Mouse (Mus musculus) gonadal fat pad, adult 2 months (tissue): ENCODE data around the gene Ctnna3. TPM values are rescaled to one million over a fixed set of nuclear protein-coding genes. Genes with fewer than 3 reads are reported as not detected.

ENCODE experiments used
- DNase-seq: peaks from one replicate; pipeline ENCODE4 v3.0.0-alpha.2; 2012; ENCODE audit warnings: low read depth
- polyA plus RNA-seq: library from polyadenylated mRNA; depleted of rRNA; stranded (reverse); fragments of >200 nt; gene quantifications from 2 replicates; pipeline ENCODE4 v1.2.3, GENCODE M21; 2012

The Ctnna3 gene
- polyA plus RNA-seq, 1 experiment, result 0.50 TPM

DNA sequence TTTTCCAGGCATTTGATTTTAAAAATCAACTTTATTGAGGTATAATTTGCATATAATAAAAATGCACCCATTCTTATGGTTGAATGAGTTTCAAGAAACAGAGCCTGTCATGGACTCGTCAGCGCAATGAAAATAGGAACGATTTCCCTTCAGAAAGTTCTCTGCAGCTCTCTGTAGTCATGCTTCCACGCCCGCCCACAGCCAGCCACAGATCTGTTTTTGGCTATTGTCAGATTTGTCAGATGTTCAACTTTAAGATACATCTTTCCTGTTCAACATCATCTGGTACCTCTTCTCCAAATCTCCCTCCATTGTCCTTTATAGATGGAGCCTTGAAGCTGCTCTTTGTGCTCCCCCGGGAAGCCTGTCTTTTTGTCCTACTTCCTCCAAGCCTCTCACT lies 280.3 kb downstream of the Ctnna3 start:
- DNase-seq, result no peak

DNA sequence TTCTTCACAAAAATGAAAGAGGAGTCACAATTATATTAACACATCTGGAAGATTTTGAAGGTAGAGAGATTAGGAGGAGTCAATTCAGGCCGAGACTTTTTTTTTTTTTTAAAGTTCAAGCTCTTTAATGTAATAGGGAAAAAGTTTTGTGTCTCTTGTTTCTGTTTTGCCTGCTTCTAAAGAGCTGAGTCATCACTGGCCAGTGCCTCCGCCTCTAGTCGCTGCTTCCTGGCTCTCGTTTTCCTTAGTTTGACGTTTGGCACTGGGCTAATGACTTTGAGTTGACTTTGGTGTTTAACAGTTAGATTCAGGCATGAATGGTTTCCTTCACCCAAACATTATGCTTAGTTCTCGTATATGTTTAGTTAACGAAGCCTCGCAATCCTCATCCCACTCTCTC lies 282.6 kb downstream of the Ctnna3 start:
- no peak for DNase-seq

GRCm38 (mm10) chr10:63714151-63714550 lies 284.3 kb downstream of the Ctnna3 start:
- DNase-seq, result no peak

DNA sequence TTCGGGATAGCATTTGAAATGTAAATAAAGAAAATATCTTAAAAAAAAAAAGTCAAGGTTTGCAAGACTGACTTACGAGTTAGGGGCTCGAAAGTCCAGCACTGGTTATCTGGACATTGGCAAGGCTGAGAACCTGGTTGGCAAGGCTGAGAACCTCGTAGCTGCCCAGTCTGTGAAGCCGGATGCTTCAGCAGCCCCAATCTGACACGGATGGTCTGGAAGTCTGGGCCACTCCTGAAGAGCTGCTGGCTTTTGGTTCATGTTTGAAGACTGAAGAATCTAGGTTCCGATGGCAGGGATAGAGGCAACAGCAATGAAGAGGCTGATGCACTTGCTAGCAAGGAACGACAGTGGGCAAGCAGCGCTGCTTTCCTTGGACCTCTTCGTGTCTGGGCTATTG lies 339.0 kb downstream of the Ctnna3 start:
- no peak for DNase-seq

GRCm38 (mm10) chr10:63771656-63772055 lies 341.8 kb downstream of the Ctnna3 start:
- no peak for DNase-seq

GRCm38 (mm10) chr10:63772074-63772473 lies 342.2 kb downstream of the Ctnna3 start:
- no peak for DNase-seq

GRCm38 (mm10) chr10:63781948-63782347 lies 352.1 kb downstream of the Ctnna3 start:
- no peak for DNase-seq

DNA sequence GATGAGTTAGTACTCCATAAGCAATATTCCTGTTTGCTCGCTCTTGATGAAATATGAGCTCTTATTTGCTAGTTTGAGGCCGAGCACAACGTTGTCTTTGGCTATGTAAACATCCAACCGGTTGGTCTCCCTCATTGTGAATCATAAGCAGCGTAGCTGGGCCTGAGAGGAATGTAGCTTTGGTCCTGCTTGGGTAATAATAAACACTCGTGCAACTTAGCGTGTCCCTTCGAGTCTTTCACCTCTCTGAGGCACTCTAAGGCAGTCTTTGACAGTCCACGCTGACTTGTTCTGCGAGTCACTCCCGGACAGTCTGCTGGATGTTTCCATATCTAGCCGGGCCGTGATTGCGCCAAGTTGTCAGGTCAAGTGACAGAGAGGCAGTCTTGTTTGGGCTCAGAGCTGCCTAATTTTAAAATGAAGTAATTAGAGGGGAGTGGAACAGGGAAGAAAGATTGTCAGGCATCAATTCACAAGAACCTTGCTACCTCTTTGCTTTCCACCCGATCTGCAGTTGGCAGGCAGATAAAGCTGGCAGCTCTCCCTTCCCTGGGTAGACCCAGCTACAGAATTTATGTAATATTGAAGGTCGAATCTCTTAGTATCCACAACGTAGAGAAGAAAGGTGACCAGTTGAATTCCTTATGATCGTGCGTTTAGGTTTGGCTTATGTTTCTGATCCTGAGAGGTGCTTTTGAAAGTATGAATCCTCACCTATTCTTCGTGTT lies 355.1 kb downstream of the Ctnna3 start:
- no peak for DNase-seq

DNA sequence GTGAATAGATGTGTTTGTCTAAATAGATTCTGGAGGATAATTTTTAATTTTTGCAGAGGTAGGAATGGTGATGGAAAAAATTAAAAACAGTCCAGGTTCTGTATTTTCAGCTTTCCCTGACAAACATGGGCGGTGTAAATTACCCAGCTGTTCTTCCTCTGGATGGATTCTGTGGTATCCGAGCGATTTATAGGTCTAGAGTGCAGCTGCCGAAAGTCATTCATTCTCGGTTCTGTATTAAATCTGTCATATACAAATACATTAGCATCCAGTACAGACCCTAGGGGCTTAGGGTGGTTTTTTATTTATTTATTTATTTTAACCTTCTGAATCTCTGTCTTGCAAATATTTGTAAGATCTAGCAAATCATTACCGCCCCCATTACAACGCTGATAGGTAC lies 356.5 kb downstream of the Ctnna3 start:
- DNase-seq, result no peak

- DNase-seq, result no peak
Measured at GRCm38 (mm10) chr10:63803909-63804308, 374.0 kb downstream of the Ctnna3 start.

DNA sequence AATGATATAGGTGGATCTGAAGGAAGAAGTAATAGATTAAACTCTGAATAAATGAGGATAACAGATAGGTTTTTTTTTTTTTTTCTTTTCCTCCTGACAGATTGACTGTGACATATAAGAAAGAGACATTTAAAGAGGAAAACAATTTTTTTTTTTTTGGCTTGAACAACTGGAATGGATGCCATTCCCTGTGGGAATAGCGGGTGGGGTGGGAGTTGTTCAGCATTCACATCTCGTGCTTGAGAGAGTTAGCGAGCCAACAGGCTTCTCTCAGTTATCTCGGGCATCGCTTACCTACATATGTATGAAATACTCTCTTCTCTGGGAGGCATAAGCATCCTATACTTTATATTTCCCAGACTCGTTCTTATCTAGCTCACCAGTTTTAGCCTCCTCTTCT lies 375.7 kb downstream of the Ctnna3 start:
- DNase-seq, result no peak

DNA sequence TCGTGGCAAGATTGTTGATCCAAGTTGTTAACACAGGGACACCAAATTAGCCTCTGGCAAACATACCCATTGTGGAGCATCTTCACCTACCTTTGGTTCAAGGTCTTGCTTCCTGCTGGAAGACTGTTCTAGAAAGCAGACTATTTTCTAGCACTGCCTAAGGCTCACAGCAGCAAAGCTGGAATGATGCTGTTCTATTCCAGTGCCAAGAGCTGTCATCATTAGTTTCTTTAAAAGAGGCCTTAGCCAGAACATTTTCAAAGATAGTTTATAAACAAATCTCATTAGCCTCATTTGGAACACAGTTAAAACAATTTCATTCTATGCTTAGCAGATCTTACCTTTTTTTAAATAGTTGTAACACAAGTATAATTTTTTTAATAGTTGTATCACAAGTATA lies 376.4 kb downstream of the Ctnna3 start:
- no peak for DNase-seq

DNA sequence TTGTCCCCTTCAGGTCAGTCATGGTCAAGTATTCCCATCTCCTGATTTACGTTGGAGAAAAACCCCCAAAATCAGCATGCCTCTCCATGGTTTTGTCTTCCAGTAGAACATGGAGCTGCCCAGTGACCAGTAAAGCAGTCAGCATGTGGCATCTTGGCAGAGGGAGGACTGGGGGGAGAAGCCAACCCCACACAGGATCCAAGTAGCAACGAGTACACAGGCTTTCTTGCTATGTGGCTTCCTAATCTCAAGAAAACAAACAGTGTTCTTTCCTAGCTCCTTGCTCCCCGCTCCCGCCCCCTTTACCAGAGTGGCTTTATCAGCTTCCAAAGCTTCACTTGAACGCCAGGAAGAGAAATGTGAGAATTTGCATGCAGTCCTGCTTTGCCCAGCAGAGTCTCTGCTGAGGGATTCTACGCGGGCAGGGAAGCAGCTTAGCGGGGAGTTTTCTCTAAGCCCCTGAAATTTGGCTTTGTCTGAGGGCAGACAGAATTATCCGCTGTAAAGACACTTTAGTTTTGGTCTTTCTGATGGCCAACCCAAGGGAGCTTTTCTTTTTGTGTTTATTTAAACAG lies 380.2 kb downstream of the Ctnna3 start:
- no peak for DNase-seq

- no peak for DNase-seq
Measured at GRCm38 (mm10) chr10:63839011-63839410, 409.1 kb downstream of the Ctnna3 start.

DNA sequence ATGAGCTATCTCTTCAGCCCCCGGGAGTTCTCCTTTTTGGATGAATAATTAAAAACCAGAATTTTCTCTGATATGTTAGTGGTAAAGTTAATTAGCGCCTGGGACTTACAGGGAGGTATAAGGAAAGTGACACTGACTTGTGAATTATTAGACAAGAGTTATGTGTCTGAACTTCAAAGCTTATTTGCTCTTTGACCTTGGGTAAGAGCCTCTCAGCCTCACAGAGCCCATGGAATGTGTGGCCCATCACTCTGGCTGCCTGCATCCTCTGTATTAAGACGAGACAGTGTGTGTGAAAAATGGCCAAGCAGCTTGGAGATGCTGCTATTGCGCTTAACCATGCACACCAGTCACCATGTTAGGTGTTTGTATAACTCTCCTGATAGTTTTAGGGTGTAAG lies 422.0 kb downstream of the Ctnna3 start:
- no peak for DNase-seq

- DNase-seq, result no peak
Measured at GRCm38 (mm10) chr10:63869123-63869522, 439.2 kb downstream of the Ctnna3 start.

DNA sequence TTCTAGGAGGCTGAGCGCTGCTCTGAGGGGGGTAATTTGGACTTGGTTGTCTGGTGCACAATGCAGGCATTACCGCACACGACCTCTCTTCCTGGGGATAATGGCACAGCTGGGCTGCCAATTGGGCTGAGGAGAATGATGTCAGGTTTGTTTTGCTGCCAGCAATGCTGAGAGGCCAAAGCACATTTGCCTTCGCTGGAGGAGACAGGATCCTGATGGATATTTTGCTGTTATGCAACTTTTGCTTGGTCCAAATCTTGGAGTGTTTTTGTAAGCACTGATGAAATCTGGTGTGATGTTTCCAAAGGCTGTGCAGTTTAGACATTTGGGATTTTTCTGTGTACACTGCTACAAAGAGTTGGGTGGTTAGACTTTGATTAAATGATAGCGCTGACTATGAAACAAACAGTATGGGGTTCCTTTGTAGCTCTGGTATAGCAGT lies 450.6 kb downstream of the Ctnna3 start:
- DNase-seq, result no peak

DNA sequence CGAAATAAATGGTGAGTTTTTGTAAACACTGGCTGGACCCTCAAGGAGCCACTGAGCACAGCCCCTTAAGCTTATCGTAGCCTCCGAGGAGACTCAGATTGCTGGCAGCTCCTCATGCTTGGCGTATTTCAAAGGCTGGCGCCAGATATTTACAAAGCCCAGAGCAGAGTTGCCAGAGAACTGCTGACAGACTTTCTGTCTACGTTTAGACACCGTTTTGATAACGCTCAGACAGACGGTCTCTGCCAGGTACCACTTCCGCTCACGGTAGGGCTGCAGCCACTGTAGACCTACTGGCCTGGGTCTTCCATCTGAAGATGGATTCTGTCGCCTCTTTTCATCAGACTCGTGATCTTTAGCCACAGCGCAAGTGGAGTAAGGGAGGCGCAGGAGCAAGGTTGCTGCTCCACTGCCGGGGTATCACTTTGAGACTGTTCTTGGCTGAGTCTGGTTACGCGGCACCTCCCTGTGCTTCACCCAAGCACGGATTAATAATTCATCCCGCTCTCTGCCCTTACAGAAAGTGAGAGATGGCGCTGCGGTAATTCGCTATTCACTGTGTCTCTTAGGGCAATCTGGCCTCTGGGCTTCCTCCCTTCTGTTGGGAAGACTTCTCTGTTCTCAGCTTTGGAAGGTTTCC lies 456.7 kb downstream of the Ctnna3 start:
- no peak for DNase-seq

- no peak for DNase-seq
Measured at GRCm38 (mm10) chr10:63894612-63895011, 464.7 kb downstream of the Ctnna3 start.

DNA sequence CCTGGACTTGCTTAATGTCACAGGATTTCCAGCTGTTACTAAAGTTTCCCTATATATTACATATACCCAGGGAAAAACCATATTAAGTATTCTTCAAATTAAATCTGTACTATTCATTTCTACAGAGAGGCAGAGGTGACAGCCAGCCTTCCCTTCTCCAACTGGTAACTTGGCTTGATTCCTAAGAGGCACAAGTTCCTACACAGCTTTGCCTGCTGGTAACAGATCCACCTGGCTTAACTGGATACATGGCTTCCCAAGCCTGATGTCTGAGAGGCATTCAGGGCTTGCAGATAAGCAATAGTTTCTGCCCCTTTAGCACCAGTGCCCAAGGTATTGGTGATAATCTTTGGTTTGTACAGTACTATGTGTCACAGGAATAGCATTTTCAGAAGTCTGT lies 470.0 kb downstream of the Ctnna3 start:
- DNase-seq, result no peak

DNA sequence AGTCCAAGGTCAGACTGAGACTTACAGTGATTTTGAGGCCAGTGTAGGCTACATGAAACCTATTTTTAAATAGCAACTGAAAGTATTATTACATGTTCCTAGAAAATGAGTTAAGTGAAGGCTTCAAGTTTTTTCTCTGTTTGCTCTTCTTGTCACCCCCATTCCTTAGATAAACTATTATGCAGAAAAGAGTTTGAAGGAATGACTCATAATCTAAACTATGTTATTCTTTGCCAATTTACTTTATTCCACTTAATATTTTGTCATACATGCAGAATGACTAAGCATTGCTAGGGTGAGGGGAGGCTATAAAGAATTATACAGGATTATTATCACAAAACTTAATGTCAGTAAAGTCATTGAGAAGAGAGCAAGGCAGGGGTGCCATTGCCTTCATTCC lies 479.0 kb downstream of the Ctnna3 start:
- no peak for DNase-seq

DNA sequence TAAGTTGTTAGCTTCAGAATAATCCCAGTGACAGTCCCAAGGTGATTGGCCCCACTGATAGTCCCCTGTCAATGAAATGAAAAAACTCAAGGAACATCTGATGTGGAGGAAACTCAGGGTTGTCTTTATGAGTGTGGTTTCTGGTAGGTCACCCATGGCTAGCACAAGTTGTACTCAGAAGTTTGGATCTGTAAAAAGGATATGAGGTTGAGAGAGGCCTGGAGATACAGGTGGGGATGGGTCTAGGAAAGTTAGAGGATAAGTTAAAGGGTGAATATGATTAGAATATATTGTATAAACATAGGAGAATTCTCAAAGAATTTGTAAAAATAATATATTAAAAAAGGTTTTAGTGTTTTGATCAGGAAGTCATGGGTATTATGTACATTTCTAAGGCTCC lies 497.4 kb downstream of the Ctnna3 start, which contains the start of gene Gm10118:
Gene Gm10118 (minus strand): TSS at position 101 of the 400 bp plus-strand sequence.
- DNase-seq, result no peak

DNA sequence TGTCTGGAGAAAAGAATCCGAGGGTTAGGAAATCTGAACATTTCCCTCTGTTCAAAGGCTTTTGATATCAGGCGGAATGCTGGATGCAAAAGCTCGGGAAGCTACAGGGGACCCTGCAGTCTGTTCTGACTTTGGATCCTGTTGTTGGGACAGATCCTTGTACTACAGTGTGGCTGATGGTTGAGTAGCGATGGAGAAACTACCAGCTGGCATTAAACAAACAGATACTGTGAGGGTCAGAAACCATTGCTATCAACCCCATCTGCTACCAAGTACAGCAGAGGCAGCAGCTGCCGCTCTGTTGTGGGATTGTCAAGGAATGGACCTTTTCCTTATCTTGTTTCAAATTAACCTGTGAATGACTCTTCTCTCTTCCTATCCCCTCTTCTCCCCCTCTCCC lies 504.0 kb downstream of the Ctnna3 start:
- no peak for DNase-seq
